Mouse (Mus musculus): ENCODE data around the gene Slc4a10. TPM values are rescaled to one million over a fixed set of nuclear protein-coding genes. Genes with fewer than 3 reads are reported as not detected.
"Not testable (repeated sequence)": the region's sequence is repeated elsewhere in the genome, so short reads cannot be mapped to it uniquely, and the experiment has no call there.

Slc4a10 gene
- total RNA-seq (2015; ENCODE audit: low replicate concordance): not detected in 2 replicates
- total RNA-seq (2017; ENCODE audit: low replicate concordance): 1.4 TPM in 1 of 2 replicates, not detected in the other

DNA sequence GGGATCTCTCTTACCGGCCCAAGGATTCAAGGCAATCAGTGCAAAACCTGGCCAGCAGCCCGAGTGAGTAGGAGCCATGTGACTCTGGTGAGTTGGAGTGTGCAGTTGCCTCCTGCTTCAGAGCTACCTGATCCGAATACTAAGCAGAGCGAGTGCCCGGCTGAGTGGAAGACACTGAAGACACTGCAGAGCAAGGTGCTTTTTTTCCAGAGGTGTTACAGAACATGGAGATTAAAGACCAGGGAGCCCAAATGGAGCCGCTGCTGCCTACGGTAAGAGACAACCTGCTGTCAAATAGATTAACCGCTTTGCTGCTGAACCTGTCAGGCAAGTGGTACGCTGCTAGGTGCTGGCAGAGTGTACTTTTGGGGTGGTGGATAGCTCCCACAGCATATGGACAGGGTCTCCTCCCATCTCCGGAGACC lies at the start of gene Slc4a10:
TSS of gene Slc4a10 (plus strand) at position 42 of the 425 bp plus-strand sequence.
- ATAC-seq (replicated peaks; ENCODE audit: low FRiP score, poor library complexity, severe bottlenecking): no peak

DNA sequence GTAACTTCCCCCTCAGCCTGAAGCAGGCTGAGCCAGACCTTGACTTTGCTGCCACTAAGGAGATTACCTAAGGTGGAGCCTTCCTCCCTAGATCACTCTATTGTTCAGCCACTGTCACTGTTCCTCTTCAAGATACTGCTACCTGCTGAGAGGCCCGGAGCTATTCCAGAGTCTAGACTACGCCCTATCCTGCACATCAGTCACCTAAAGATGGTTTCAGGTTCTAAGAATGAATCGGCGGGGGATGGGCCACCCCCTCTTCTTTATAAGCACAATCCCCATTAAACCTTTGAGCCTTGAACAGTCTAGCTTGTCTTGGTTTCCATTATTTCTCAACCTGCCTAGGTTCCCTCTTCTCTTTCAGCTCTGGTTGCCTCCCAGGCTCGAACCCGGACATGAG lies 45.0 kb upstream of the Slc4a10 start:
- ATAC-seq (replicated peaks; ENCODE audit: low FRiP score, poor library complexity, severe bottlenecking): not testable (repeated sequence)

DNA sequence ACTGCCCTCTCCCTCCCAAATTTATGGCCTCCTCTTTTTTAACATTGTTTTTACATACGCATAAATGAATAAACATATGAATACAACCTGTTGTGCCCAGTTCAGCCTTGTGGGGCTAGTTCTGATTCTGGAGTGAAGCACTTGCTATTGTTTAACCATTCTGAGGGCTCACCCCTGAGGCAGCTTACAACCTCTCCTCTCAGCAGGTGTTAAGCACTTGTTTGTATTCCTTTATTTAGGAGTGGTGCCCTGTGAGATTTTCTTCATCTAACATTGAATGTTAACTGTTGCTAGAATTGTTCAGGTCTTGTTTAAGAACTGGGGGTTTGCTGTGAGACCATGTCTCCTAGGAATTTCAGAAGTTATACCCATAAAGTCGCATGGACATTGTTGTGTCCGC lies 28.1 kb upstream of the Slc4a10 start:
- no peak for ATAC-seq (replicated peaks; ENCODE audit: low FRiP score, poor library complexity, severe bottlenecking)

DNA sequence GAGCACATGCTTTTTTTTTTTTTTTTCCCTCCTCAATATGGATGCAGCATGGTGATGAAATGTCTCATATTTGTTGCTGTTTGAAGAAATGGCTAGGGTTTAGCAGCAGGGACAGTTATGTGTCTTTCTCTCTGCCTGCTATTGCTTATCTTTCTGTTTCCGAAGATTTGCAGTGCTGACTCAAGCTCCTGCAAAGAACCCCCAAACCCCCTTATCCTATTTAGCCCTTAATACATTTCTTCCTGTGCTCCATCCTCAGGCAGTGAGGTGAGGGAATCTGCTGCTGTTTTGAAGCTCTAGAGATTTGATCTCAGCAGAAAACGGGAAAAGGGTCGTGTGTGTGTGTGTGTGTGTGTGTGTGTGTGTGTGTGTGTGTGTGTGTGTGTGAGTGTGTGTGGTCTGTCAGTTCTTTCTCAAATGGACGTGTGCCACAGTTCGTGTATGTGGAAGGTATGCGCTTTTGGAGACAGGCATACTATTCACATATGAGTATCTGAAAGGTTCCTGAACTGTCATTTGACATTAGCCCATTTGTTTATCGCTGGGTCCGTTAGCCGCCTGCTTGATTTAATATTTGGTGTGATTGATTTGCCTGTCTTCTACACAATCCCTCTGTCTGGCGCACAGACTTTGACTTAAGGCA lies 720 bp downstream of the Slc4a10 start:
- no peak for ATAC-seq (replicated peaks; ENCODE audit: low FRiP score, poor library complexity, severe bottlenecking)

DNA sequence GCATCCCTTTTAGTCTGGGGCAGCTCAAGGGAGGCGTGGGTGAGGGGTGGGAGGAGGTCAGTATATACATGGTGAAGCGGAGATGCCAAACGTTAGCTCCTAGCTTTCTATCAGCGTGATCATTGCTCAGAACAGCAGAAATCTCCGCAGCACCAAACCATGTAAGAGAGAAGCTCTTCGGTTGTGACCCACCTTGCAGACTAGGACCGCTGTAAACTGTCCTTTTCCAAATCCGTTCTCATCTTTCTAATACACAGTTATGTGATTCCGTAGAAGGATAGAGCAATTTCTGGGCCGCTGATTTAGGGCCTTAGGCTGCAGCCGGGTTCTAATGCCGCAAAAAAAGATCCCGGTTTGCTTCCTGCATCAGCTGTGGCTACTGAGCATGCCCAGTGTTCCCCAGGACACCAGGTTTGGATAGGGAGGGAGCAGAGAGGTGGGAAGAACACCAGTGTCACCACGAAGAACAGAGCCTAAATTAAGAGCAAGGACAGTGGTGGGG lies 1.3 kb downstream of the Slc4a10 start:
- ATAC-seq (replicated peaks; ENCODE audit: low FRiP score, poor library complexity, severe bottlenecking): no peak

- ATAC-seq (replicated peaks; ENCODE audit: low FRiP score, poor library complexity, severe bottlenecking): no peak
These were observed 1.9 kb downstream of the Slc4a10 start for GRCm38 (mm10) chr2:62048116-62048515.

- no peak for ATAC-seq (replicated peaks; ENCODE audit: low FRiP score, poor library complexity, severe bottlenecking)
These were observed 30.2 kb downstream of the Slc4a10 start for GRCm38 (mm10) chr2:62076512-62076911.

DNA sequence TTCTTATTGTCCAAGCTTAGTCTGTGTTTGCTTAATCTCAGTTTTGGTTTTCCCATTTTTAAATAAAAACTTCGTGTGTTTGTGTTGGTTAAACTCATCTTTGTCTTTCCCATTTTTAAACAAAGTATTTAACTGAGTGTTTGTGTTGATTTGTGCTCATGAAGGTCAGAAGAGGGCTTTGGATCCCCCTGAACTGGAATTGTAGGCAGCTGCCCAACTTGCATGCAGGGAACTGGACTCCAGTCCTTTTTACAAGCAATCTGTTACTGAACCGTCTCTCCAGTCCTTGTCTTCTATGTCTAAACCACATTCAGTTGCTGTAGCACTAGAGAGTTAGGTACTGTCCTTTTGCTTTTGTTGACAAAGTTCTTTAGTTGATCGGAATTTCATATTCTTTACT lies 41.3 kb downstream of the Slc4a10 start:
- ATAC-seq (replicated peaks; ENCODE audit: low FRiP score, poor library complexity, severe bottlenecking): no peak

DNA sequence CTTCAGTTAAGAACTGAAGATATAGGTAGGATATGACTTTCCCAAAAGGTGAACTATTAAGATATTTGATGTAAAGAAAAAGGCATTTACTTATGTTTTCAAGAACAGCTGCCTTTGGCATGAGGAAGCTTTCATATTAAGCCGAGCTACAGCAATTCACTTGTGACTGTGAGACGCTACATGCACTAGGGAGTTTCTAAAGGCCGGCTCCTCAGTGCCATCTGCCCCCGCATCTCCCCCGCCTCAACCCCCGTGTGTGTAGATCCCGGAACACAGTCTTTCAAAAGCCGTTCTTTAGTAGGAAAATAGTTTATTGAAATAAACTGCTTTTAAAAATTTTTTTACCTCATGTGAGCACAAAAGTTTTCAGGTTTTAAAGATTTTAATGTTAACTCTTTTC lies 42.5 kb downstream of the Slc4a10 start:
- no peak for ATAC-seq (replicated peaks; ENCODE audit: low FRiP score, poor library complexity, severe bottlenecking)

DNA sequence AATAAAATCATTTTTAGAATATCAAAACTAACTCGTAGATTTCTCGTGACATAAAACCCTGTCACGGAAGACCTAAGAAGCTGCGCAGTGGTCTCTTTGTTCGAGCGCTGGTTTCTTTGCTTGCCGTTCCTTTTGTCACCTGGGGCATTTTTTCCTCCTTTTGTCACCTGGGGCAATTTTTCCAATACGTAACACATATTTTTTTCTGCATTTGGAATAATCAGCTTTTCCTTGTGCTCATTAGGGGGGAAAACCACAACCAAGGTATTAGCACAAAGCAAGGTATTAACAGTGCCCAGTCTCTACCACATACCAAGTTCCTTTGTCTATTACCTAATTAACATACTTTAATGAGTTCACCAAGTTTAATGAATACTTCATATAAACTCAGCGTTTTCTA lies 42.9 kb downstream of the Slc4a10 start:
- no peak for ATAC-seq (replicated peaks; ENCODE audit: low FRiP score, poor library complexity, severe bottlenecking)

DNA sequence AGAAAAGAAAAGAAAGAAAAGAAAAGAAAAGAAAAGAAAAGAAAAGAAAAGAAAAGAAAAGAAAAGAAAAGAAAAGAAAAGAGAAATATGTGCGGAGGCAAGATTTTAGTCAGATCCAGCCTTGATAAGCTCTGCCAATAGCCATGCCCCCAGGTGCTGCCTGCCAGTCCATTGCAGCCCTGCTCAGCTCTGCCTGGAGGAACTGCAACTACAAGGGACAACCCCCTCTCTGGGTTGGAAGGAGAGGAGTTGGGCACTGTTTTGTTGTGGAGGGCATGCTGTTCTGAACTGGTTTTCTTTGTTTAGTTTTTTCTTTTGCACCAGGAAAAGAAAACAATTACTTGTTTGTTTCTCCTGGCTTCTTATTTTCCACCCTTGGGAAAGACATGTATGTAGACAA lies 54.3 kb downstream of the Slc4a10 start:
- ATAC-seq (replicated peaks; ENCODE audit: low FRiP score, poor library complexity, severe bottlenecking): no peak

GRCm38 (mm10) chr2:62115346-62115745 lies 69.1 kb downstream of the Slc4a10 start:
- ATAC-seq (replicated peaks; ENCODE audit: low FRiP score, poor library complexity, severe bottlenecking): no peak

DNA sequence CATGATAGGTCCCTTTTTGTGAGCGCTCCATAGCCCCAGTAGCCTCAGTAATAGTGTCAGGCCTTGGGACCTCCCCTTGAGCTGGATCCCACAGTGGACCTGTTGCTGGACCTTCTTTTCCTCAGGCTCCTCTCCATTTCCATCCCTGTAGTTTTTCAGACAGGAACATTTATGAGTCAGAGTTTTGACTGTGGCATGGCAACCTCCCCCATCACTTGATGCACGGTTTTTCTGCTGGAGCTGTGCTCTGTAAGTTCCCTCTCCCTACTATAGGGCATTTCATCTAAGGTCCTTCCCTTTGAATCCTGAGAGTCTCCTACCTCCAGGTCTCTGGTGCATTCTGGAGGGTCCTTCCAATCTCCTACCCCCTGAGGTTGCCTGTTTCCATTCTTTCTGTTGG lies 83.7 kb downstream of the Slc4a10 start:
- no peak for ATAC-seq (replicated peaks; ENCODE audit: low FRiP score, poor library complexity, severe bottlenecking)

DNA sequence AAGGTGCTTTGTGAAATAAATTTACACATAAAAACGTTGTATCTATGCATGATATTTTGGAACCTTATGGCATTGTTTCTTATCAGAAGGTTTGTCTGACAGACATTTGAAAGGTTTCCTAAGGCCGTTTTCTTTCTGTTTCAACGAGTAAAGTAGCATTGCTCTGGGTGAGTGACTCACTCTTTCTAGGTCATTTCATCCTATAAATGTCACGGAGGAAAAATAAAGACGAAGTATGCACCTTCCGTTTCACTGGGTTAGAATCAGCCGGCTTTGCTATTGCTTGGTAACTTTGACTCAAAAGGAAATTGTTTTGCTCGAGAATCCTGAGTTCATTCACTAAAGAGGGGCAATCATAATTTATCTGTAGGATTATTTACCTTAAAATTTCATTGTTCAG lies 88.6 kb downstream of the Slc4a10 start:
- no peak for ATAC-seq (replicated peaks; ENCODE audit: low FRiP score, poor library complexity, severe bottlenecking)

DNA sequence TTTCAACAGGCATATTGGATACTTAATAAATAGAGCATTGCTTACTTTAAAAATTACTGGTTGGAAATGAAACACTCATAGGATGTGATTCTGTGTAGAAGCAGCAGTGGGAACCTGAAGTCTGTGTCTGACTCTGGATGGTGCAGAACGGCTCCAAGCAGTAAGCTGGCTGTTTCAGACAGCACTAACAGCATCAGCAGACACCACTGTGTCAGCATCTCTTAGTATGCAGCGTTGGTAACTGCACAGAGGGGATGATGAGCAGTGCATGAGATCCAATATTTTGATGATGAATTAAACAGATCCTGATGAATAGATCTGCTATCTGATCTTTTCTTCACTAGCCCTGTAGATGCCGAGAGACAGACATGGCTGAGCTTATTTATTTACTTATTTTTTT lies 101.4 kb downstream of the Slc4a10 start:
- no peak for ATAC-seq (replicated peaks; ENCODE audit: low FRiP score, poor library complexity, severe bottlenecking)

- no peak for ATAC-seq (replicated peaks; ENCODE audit: low FRiP score, poor library complexity, severe bottlenecking)
These were observed 103.2 kb downstream of the Slc4a10 start for GRCm38 (mm10) chr2:62149421-62149820.

- ATAC-seq (replicated peaks; ENCODE audit: low FRiP score, poor library complexity, severe bottlenecking): no peak
These were observed 104.6 kb downstream of the Slc4a10 start for GRCm38 (mm10) chr2:62150830-62151229.

GRCm38 (mm10) chr2:62210109-62210508 lies 163.8 kb downstream of the Slc4a10 start:
- ATAC-seq (replicated peaks; ENCODE audit: low FRiP score, poor library complexity, severe bottlenecking): no peak

DNA sequence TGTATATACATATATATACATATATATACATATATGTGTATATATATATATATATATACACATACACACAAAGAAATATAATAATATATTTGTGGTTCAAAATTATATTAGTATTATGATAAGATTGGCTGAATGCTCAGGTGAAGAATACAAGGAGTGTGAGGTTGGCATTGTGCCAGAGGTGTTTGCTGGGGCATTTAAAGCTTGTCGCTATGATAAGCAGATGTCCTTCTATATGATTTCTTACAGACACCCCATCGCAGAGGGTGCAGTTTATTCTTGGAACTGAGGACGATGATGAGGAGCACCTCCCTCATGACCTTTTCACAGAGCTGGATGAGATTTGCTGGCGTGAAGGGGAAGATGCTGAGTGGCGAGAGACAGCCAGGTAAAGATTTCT lies 164.8 kb downstream of the Slc4a10 start:
- ATAC-seq (replicated peaks; ENCODE audit: low FRiP score, poor library complexity, severe bottlenecking): no peak

DNA sequence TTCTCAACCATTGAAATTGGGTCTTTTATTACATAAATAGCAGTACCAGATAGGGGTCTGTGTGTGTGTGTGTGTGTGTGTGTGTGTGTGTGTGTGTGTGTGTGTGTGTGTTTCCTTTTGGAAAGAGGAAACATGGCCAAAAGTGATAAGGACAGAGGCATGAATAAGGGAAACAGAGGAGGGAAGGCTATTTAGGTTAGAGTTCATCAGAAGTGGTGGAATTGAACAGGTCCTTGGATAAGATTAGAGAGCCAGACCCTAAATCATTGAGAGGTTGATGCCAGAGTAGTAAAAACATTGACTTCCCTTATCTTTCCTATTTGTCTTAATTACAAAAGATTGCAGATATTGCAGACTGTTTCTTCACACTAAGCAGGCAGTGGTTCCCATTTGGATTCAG lies 181.3 kb downstream of the Slc4a10 start:
- no peak for ATAC-seq (replicated peaks; ENCODE audit: low FRiP score, poor library complexity, severe bottlenecking)

- no peak for ATAC-seq (replicated peaks; ENCODE audit: low FRiP score, poor library complexity, severe bottlenecking)
These were observed 185.0 kb downstream of the Slc4a10 start for GRCm38 (mm10) chr2:62231271-62231670.

GRCm38 (mm10) chr2:62244167-62244566 lies 197.9 kb downstream of the Slc4a10 start:
- ATAC-seq (replicated peaks; ENCODE audit: low FRiP score, poor library complexity, severe bottlenecking): no peak
